Mouse (Mus musculus): ENCODE measurements around the gene Gpr75.

DNA sequence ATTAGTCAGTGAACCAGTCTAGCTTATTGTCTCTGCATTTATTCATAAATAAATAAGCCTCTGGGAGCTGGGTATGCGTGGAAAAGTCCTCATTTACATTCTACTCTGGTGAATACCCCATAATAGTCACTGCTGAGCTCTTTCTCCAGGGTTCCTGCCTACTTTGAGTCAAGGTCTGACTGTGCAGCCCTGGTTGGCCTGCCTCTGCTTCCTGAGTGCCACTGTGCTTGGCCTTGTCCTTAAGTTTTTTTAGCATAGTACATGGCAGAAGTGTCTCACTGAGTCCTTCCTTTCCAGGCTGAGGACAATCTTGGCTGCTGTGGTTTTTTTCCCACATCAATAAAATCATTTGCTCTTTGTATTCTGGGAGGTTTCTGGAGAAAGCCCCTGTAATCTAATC is 35.5 kb downstream of the Gpr75 start:
- TF ChIP-seq CTCF (IDR thresholded peaks at IDR 0.05; ENCODE audit: control insufficient read depth, insufficient read depth, low read length) = no peak
- no peak for TF ChIP-seq POLR2A (IDR thresholded peaks at IDR 0.05; ENCODE audit: borderline replicate concordance, control insufficient read depth, low read depth, low read length)

Measured in bone marrow, adult 2 months (tissue).